Mouse (Mus musculus) kidney, embryonic 15.5 days (tissue): ENCODE measurements at regions not wholly inside any gene's neighbourhood (a gene's known extent, or its start where the extent isn't known, plus 50 kb on each side); places are given as distances from the start of the nearest gene placed in this dataset.
A peak's percentile ranks its signal among the peaks of the same experiment; 100 is the strongest.

ENCODE experiments used
- ATAC-seq: fragments of 200-750 bp; cut with Nextera tagmentation; replicated peaks from 2 replicates; pipeline ENCODE4 v1.8.0; 2017; ENCODE audit warnings: moderate TSS enrichment; ENCODE audit not compliant: low FRiP score
- H3K27ac ChIP-seq: fragments of 300-500 bp; sonication (generic); 2 replicates; pipeline ENCODE4 v1.5.1; 2015; ENCODE audit warnings: mild to moderate bottlenecking, inconsistent platforms
- H3K27me3 ChIP-seq: fragments of 300-500 bp; sonication (generic); 2 replicates; pipeline ENCODE4 v1.6.1; 2015; ENCODE audit warnings: inconsistent platforms
- H3K36me3 ChIP-seq: fragments of 300-500 bp; sonication (generic); 2 replicates; pipeline ENCODE4 v1.6.1; 2015; ENCODE audit warnings: inconsistent platforms
- H3K4me1 ChIP-seq: fragments of 300-500 bp; sonication (generic); 2 replicates; pipeline ENCODE4 v1.6.1; 2015; ENCODE audit warnings: inconsistent platforms
- H3K4me2 ChIP-seq: fragments of 300-500 bp; sonication (generic); 2 replicates; pipeline ENCODE4 v1.6.1; 2015; ENCODE audit warnings: moderate library complexity, mild to moderate bottlenecking, inconsistent platforms
- H3K4me3 ChIP-seq: fragments of 300-500 bp; sonication (generic); replicated peaks from 2 replicates; pipeline ENCODE4 v1.5.1; 2015; ENCODE audit warnings: mild to moderate bottlenecking, inconsistent platforms
- H3K9ac ChIP-seq: fragments of 300-500 bp; sonication (generic); 2 replicates; pipeline ENCODE4 v1.6.1; 2015; ENCODE audit warnings: mild to moderate bottlenecking, inconsistent platforms
- H3K9me3 ChIP-seq: fragments of 300-500 bp; sonication (generic); replicated peaks from 2 replicates; pipeline ENCODE4 v1.6.1; 2016; ENCODE audit warnings: inconsistent platforms
- WGBS: fragments of 180-500 bp; shearing (Covaris S2); methylation state at CpG from one replicate; pipeline ENCODE4 v1.1.7; 2015; ENCODE audit warnings: mixed read lengths; 5-methylcytosine and 5-hydroxymethylcytosine counted together

DNA sequence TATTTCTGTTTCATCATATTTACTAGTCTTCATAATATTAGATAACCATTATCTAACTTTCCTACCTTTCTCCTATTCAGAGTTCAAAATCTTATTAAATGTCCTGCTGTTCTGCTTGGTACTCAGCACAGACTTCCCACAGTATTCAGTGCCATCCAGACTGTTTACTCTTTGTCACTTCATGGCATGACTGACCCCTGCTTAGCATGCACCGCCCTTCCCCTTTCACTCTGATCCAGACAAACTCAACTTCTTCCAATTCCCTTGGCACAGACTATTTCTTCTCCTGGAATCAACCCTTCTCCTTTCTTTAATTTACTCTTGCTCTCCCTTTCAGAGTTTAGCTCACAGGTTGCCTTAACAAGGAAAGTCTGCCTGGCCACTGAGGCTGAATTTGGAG, 458.8 kb downstream of the Ppargc1a start:
- no peak for ATAC-seq
- Histone ChIP-seq H3K27me3 (no peaks in the 10 kb centered on the region), H3K36me3 (no peaks in the 10 kb centered on the region), H3K9me3 (no peaks in the 10 kb centered on the region), H3K9ac (no peak overlapping the region), H3K4me3 (no peak overlapping the region), H3K4me1 (no peaks in the 10 kb centered on the region), H3K4me2 (no peak overlapping the region), H3K27ac (no peak overlapping the region)
- 82% methylated on average over 1 of the region's 1 CpGs for WGBS

DNA sequence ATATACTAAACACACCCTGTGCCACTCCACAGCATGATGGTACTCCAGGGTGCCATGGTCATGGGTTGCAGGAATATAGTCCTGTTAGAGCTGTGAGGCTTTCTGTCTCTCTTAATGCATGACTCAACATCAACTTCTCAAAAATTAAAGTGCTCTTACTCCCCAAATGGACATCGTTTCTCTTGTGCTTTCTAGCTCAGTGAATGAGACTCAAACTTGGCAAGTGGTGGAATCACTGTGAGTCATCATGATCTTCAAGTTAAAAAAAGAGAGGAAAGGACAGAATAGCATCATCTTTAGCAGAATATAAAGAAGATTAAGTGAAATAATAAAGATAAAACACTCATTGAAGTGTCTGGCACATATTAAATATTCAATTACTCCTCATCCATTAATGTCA, 459.3 kb downstream of the Ppargc1a start:
- no peak overlapping the region for H3K9ac ChIP-seq
- H3K4me2 ChIP-seq = no peak overlapping the region
- H3K27me3 ChIP-seq = no peaks in the 10 kb centered on the region
- no peak overlapping the region for H3K4me3 ChIP-seq
- no peaks in the 10 kb centered on the region for H3K36me3 ChIP-seq
- WGBS = 81% methylated on average over 1 of the region's 1 CpGs
- ATAC-seq = no peak
- no peak overlapping the region for H3K27ac ChIP-seq
- no peaks in the 10 kb centered on the region for H3K9me3 ChIP-seq
- H3K4me1 ChIP-seq = no peaks in the 10 kb centered on the region

DNA sequence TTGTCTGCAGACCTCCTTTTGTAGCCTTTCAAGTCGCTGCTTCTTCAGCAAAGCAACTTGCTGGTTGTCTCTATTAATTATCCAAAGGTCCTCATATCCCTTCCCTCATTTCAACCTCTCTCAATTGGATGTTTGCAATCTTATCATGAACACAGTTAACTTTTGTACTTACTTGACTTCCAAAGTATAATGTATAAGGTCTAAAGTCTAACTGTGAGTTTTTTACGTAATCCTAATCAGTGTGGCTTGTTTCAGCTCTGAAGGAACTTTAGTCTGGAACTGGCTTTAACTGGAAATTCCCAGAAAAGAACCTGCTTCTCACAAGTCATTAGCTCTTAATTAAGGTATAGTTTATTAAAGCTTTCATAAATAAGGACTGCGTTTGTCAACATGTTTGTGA, 467.6 kb downstream of the Ppargc1a start:
- WGBS = 85% methylated on average over 3 of the region's 3 CpGs
- no peaks in the 10 kb centered on the region for H3K4me1 ChIP-seq
- no peak overlapping the region for H3K4me2 ChIP-seq
- H3K27me3 ChIP-seq = no peaks in the 10 kb centered on the region
- H3K27ac ChIP-seq = no peak overlapping the region
- no peak for ATAC-seq
- no peak overlapping the region for H3K9ac ChIP-seq
- H3K36me3 ChIP-seq = no peaks in the 10 kb centered on the region
- H3K9me3 ChIP-seq = no peaks in the 10 kb centered on the region
- H3K4me3 ChIP-seq = no peak overlapping the region

DNA sequence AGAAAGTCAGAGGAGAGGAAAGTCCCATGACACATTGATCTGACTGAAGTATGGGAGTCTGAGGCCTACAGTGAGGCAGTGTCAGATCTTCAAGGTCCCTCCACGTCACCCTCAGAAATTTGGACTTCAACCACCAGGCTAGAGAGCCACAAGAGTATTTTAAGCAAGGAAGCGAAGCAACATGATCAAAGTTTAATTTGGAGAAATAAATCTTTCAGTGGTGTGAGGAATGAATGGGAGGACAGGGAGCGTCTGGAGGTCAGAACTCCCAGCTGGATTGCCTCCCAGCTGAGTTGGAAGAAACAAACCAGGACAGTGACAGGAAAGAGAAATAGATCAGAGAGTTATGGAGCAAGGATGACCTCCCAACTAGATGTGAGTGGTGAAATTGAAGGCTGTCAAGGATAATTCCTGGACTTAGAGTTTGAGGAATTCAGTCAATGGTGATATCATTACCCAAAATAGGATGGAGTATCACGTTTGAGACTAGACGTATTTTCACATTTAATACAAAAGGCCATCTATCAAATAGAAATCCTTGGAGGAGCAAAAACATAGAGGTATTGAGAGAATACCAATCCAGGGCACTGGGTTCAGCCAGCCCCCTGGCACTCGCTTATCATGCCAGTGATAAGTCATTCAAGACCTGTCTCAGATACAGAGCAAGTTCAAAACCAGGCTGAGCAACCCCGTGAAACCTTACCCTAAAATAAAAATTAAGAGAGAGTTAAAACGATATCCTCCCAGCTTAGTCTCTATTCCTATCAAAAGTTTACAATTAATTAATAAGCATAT, 494.7 kb downstream of the Ppargc1a start:
- Histone ChIP-seq H3K9ac (no peak overlapping the region), H3K27ac (no peak overlapping the region), H3K4me2 (no peak overlapping the region), H3K4me3 (no peak overlapping the region), H3K9me3 (no peaks in the 10 kb centered on the region), H3K27me3 (no peaks in the 10 kb centered on the region), H3K36me3 (no peaks in the 10 kb centered on the region), H3K4me1 (peaks cover 29% of the 10 kb centered on the region)
- WGBS = 26% methylated on average over 8 of the region's 8 CpGs
- ATAC-seq = peak; percentile 91

DNA sequence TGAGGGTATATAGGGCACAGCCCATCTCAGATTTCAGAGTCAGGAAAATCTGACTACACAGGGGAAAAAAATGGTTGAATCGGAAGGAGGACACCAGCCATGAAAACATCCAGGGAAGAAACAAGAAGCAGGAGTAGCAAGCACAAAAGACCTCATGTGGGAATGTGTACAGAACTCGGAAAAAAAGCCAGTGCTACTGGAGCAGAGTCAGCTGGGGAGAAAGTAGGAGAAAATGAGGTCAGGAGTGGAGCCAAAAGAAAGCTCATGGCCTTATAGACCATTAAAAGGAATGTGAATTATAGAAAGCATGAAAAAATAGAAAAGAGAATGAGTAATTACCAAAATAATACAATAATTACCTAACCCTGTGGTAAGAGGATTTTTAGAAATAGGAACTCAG, 495.4 kb downstream of the Ppargc1a start:
- H3K9ac ChIP-seq = no peak overlapping the region
- peaks cover 29% of the 10 kb centered on the region for H3K4me1 ChIP-seq
- no peak overlapping the region for H3K27ac ChIP-seq
- 38% methylated on average over 2 of the region's 2 CpGs for WGBS
- no peaks in the 10 kb centered on the region for H3K9me3 ChIP-seq
- H3K4me2 ChIP-seq = no peak overlapping the region
- no peaks in the 10 kb centered on the region for H3K36me3 ChIP-seq
- ATAC-seq = no peak
- no peaks in the 10 kb centered on the region for H3K27me3 ChIP-seq
- H3K4me3 ChIP-seq = no peak overlapping the region

DNA sequence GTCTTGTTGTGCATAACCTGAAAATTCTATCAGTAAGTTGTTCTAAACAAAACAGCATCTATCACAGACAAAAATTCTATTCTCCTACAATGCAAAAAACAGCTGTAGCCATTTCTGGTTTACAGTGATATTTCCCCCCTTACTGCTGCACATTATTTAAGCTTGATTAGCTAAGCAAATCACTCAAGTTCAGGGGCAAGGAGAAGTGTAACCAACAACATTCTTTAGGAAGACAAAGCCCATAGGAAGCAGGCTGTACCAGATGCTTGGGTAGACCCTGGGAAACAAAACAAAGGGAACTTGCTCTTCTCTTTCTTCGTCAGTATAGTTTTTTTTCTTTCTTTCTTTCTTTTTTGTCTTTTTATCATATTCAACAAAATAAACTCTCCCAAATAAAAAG, 497.9 kb downstream of the Ppargc1a start:
- peaks cover 29% of the 10 kb centered on the region for H3K4me1 ChIP-seq
- ATAC-seq = no peak; the same call in 1 of the 2 replicates
- H3K27me3 ChIP-seq = no peaks in the 10 kb centered on the region
- no peaks in the 10 kb centered on the region for H3K9me3 ChIP-seq
- no peak overlapping the region for H3K27ac ChIP-seq
- 31% methylated on average over 1 of the region's 1 CpGs for WGBS
- H3K4me3 ChIP-seq = no peak overlapping the region
- no peak overlapping the region for H3K9ac ChIP-seq
- H3K4me2 ChIP-seq = no peak overlapping the region
- H3K36me3 ChIP-seq = no peaks in the 10 kb centered on the region

DNA sequence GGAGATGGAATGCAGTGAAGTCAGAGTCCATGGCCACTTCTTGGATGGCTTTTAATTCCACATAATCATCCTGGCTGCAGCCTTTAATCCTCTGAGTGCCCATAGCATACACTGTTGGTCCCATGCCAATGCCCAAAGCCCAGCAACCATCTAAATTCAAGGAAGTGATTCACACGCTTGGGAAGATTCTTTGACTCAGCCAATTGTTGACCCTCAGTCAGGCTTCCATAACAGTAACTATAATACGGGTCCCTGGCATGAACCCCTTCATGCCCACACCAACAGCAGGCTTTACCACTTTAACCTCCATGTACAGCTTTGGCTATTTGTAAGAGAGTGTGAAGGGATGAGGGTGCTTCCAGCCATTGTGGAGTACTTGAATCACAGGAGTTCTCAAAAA, 521.7 kb downstream of the Ppargc1a start:
- no peaks in the 10 kb centered on the region for H3K9me3 ChIP-seq
- H3K27ac ChIP-seq = no peak overlapping the region
- no peaks in the 10 kb centered on the region for H3K4me1 ChIP-seq
- no peaks in the 10 kb centered on the region for H3K36me3 ChIP-seq
- 91% methylated on average over 2 of the region's 2 CpGs for whole genome bisulfite sequencing
- no peak overlapping the region for H3K4me3 ChIP-seq
- H3K4me2 ChIP-seq = no peak overlapping the region
- no peaks in the 10 kb centered on the region for H3K27me3 ChIP-seq
- ATAC-seq = no peak
- no peak overlapping the region for H3K9ac ChIP-seq

DNA sequence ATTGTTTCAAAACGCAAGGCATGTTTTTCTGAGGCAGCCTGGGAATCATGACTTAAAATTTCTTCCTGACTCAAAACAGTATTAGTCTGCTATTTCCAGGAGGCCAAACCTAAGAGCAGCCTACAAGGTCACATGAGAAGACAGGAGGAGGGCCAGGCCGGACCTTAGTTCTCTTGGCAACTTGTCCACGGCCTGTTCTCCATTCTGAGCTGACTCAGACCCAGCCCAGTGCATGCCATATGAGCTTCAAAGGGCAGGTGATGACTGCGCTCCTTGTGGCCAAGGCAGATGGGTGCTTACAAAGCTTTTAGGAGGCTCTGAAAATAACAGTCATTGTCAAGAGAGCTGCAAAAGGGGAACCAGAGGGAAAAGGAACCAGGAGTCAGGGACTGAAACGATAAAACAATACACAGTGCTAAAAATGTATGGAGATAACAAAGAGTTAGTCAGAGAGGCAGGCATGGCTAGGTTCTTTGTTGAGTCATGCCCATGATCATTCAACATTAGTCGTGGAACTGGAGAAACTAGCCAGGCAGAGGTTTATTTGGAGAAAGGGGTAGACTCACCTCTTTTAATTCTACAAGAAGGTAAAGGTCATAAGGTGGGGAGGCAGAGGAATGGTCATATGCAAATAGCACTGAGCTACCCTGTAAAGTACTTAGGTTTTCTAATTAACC, 525.8 kb downstream of the Ppargc1a start:
- Histone ChIP-seq H3K4me1 (no peaks in the 10 kb centered on the region), H3K27ac (no peak overlapping the region), H3K27me3 (no peaks in the 10 kb centered on the region), H3K9me3 (no peaks in the 10 kb centered on the region), H3K4me2 (no peak overlapping the region), H3K4me3 (no peak overlapping the region), H3K36me3 (no peaks in the 10 kb centered on the region), H3K9ac (no peak overlapping the region)
- 87% methylated on average over 6 of the region's 6 CpGs for WGBS
- ATAC-seq = no peak

DNA sequence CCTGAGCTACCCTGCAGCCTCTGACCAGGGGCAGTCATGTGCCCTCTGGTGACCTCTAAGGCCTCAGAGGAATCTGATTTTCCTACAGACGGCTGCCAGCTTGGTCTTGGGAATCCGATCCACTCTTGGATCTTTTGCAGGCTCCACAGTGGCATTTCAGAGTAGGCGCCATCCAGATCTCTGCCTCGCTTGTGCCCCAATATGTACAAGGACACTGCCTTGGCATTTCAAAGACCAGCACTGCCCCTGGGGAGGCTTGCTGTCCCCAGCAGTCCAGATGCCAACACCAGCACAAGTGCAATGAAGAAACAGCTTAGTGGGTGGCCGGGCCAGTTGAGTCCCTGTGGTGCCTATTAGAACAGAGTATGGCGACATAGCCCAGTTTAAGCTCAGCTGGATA, 526.6 kb downstream of the Ppargc1a start:
- no peak overlapping the region for H3K4me2 ChIP-seq
- H3K4me1 ChIP-seq = no peaks in the 10 kb centered on the region
- H3K27ac ChIP-seq = peak overlapping the region; percentile 42
- no peak overlapping the region for H3K9ac ChIP-seq
- no peaks in the 10 kb centered on the region for H3K27me3 ChIP-seq
- no peaks in the 10 kb centered on the region for H3K36me3 ChIP-seq
- ATAC-seq = peak; percentile 12; the same call in 1 of the 2 replicates
- 73% methylated on average over 6 of the region's 6 CpGs for WGBS
- no peaks in the 10 kb centered on the region for H3K9me3 ChIP-seq
- H3K4me3 ChIP-seq = no peak overlapping the region

DNA sequence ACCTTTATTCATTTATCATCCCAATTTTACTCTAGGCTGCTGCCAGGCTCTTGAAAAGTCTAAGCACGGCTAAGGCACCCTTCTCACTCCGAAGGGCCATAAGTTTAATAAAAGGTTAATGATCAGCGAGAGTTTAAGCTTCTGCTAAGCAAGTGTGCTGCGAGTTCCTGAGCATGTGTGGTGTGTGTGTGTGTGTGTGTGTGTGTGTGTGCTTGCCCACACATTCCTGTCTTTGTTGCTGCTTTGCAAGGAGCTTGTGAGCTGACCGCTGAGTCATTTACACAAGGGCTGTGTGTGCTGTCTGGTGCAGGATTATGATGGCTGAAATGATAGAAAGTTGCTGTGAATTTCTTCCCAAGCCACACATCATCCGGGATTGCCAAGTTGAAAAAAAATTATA, 527.1 kb downstream of the Ppargc1a start:
- Histone ChIP-seq H3K27me3 (no peaks in the 10 kb centered on the region), H3K9me3 (no peaks in the 10 kb centered on the region), H3K27ac (peak overlapping the region; percentile 42), H3K4me1 (no peaks in the 10 kb centered on the region), H3K4me2 (no peak overlapping the region), H3K36me3 (no peaks in the 10 kb centered on the region), H3K9ac (no peak overlapping the region), H3K4me3 (no peak overlapping the region)
- WGBS = 63% methylated on average over 6 of the region's 6 CpGs
- peak; percentile 73; the same call in 1 of the 2 replicates for ATAC-seq

DNA sequence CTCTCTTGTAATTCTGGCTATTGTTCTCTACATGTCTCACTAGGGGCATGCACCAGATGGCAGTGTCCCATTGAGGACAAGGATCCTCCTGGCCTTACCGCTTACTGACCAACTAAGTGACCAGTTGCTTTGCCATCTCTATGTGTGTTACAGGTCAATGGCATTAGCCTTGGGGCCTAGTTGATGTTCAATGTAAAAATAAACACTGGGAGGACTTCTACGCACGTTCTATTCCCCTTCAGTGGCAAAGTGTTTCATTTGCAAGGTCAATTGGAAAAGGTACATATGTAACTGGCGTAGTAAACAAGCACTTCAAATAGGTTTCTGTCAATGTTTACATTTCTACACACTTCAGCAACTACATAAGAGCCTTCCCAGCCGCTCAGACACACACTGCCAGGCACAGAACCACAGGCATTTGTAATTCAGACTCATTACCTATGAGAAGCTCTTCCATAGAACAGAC, 527.8 kb downstream of the Ppargc1a start:
- peak; percentile 87 for ATAC-seq
- Histone ChIP-seq H3K9ac (no peak overlapping the region), H3K4me2 (no peak overlapping the region), H3K27ac (peak overlapping the region; percentile 42; the same call in 1 of the 2 replicates), H3K27me3 (no peaks in the 10 kb centered on the region), H3K4me3 (no peak overlapping the region), H3K9me3 (no peaks in the 10 kb centered on the region), H3K4me1 (no peaks in the 10 kb centered on the region), H3K36me3 (no peaks in the 10 kb centered on the region)
- WGBS = 53% methylated on average over 5 of the region's 5 CpGs

DNA sequence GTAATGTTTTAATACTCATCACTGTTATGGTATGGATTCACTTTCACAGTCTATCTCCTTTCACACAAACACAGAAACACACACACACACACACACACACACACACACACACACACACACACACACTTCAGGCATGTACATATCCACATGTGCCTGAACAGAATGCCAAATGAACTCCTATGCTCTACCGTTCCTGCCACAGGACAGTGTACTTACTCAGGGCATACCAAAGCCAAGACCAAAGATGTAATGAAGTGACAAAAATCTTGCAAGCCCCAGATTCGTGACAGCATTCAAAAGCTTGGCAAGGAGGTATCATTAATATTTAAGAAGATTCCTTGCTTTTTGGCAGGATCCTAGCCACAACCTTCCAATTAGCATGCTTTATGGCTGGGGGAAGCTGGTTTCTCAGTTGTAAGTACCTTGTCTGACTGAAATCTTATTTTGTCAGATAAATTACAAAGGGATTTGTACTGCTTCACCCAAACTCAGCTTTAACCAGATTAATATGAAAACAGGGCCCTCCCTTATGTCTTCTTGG, 531.0 kb downstream of the Ppargc1a start:
- no peak overlapping the region for H3K4me3 ChIP-seq
- no peak overlapping the region for H3K4me2 ChIP-seq
- no peak overlapping the region for H3K9ac ChIP-seq
- H3K27ac ChIP-seq = no peak overlapping the region
- 85% methylated on average over 2 of the region's 2 CpGs for WGBS
- no peaks in the 10 kb centered on the region for H3K27me3 ChIP-seq
- no peaks in the 10 kb centered on the region for H3K4me1 ChIP-seq
- no peak for ATAC-seq
- H3K9me3 ChIP-seq = no peaks in the 10 kb centered on the region
- H3K36me3 ChIP-seq = no peaks in the 10 kb centered on the region
